8 mouse cellular contexts compared by ENCODE assay signal in genomic region chr5:30930121-30930520, GRCm38 (mm10). TPM values are rescaled to one million over a fixed set of nuclear protein-coding genes. Genes with fewer than 3 reads are reported as not detected.
DNase-seq lines count a peak whose midpoint lies in the region; ATAC-seq and TF ChIP-seq lines count a peak whose summit lies in the region.

No protein-coding gene starts in this region.

- no peaks in the 10 kb centered on the region for H3K9me3 ChIP-seq in intestine, embryonic 14.5 days (ENCODE audit: control insufficient read depth, low read length)
- no peaks in the 10 kb centered on the region for H3K9me3 ChIP-seq in intestine, embryonic 15.5 days
- H3K9me3 ChIP-seq in MEL (replicated peaks; ENCODE audit: insufficient read depth, low read length): no peaks in the 10 kb centered on the region
- H3K9me3 ChIP-seq in lung, embryonic 15.5 days: no peaks in the 10 kb centered on the region

- H3K9ac ChIP-seq in intestine, embryonic 14.5 days (ENCODE audit: low read length): no peak overlapping the region
- H3K9ac ChIP-seq in intestine, embryonic 15.5 days: no peak overlapping the region
- H3K9ac ChIP-seq in MEL (ENCODE audit: control insufficient read depth, low read depth, low read length, poor library complexity, severe bottlenecking): no peak overlapping the region
- H3K9ac ChIP-seq in lung, embryonic 15.5 days: no peak overlapping the region

- no peak overlapping the region for H3K27ac ChIP-seq in intestine, embryonic 14.5 days (ENCODE audit: low read depth)
- no peak overlapping the region for H3K27ac ChIP-seq in intestine, embryonic 15.5 days
- H3K27ac ChIP-seq in MEL (ENCODE audit: control insufficient read depth, low read depth, low read length): no peak overlapping the region
- no peak overlapping the region for H3K27ac ChIP-seq in lung, embryonic 15.5 days
- no peak overlapping the region for H3K27ac ChIP-seq in small intestine, adult 2 months (ENCODE audit: insufficient read depth, low read depth, low read length)

- peak; percentile 70 to 84 (median 75) for TF ChIP-seq CTCF in MEL (IDR thresholded peaks at IDR 0.05 in 2 of 3, conservative IDR thresholded peaks at IDR 0.05 in 1 of 3; ENCODE audit: control insufficient read depth in 1 of 3, insufficient read depth in 1 of 3, low read depth in 2 of 3, low read length in 3 of 3, poor library complexity in 1 of 3, severe bottlenecking in 1 of 3)
- peak; percentile 49; the same call in 1 of the 2 replicates for TF ChIP-seq CTCF in small intestine, adult 2 months (IDR thresholded peaks at IDR 0.05; ENCODE audit: extremely low read depth, insufficient read length, insufficient replicate concordance, low read depth, low read length)

- 42% methylated on average over 4 of the region's 4 CpGs for WGBS in intestine, embryonic 14.5 days
- 37% methylated on average over 4 of the region's 4 CpGs for WGBS in intestine, embryonic 15.5 days
- WGBS in lung, embryonic 15.5 days: 29% methylated on average over 4 of the region's 4 CpGs
- WGBS in small intestine, adult 2 months: 23% methylated on average over 4 of the region's 4 CpGs

- no peak for TF ChIP-seq EP300 in MEL (IDR thresholded peaks at IDR 0.05; ENCODE audit: low read depth in 1 of 2, low read length in 2 of 2)

- DNase-seq in intestine, embryonic 14.5 days (ENCODE audit: low spot score): peak; percentile 80
- peak; percentile 69 for DNase-seq in MEL (ENCODE audit: low read depth, low spot score)
- DNase-seq in cerebellum, postnatal 14 days: peak; percentile 90 to 93
- DNase-seq in gastrocnemius, postnatal 25 days: peak; percentile 56
- peak; percentile 85 to 87 for DNase-seq in kidney, postnatal 4 days

- H3K4me2 ChIP-seq in intestine, embryonic 14.5 days (ENCODE audit: low read length): no peak overlapping the region
- no peak overlapping the region for H3K4me2 ChIP-seq in intestine, embryonic 15.5 days (replicated peaks)
- H3K4me2 ChIP-seq in lung, embryonic 15.5 days: no peak overlapping the region

- no peaks in the 10 kb centered on the region for H3K4me1 ChIP-seq in intestine, embryonic 14.5 days (replicated peaks; ENCODE audit: control insufficient read depth, insufficient read depth, low read length)
- H3K4me1 ChIP-seq in intestine, embryonic 15.5 days (replicated peaks): 0 out of 2 replicates have a peak, but pooled peaks cover 3% of the 10 kb centered on the region
- H3K4me1 ChIP-seq in MEL (ENCODE audit: control insufficient read depth in 1 of 2, insufficient read depth in 2 of 2, low read length in 2 of 2): no peaks in the 10 kb centered on the region
- H3K4me1 ChIP-seq in lung, embryonic 15.5 days: no peaks in the 10 kb centered on the region
- peaks cover 23% of the 10 kb centered on the region for H3K4me1 ChIP-seq in small intestine, adult 2 months (ENCODE audit: control insufficient read depth, insufficient read depth, insufficient read length, low read length)

- peak; percentile 74 for TF ChIP-seq RAD21 in MEL (IDR thresholded peaks at IDR 0.05; ENCODE audit: low read depth, low read length)

- 0 out of 2 replicates have a peak, but pooled peaks cover 3% of the 10 kb centered on the region for H3K36me3 ChIP-seq in intestine, embryonic 14.5 days (ENCODE audit: control insufficient read depth, insufficient read depth, low read length)
- H3K36me3 ChIP-seq in intestine, embryonic 15.5 days: no peaks in the 10 kb centered on the region
- no peaks in the 10 kb centered on the region for H3K36me3 ChIP-seq in MEL (ENCODE audit: control insufficient read depth in 1 of 2, insufficient read depth in 2 of 2, low read length in 2 of 2)
- no peaks in the 10 kb centered on the region for H3K36me3 ChIP-seq in lung, embryonic 15.5 days
- peaks cover 32% of the 10 kb centered on the region for H3K36me3 ChIP-seq in small intestine, adult 2 months (ENCODE audit: control insufficient read depth, insufficient read depth, low read length)

- no peak overlapping the region for H3K4me3 ChIP-seq in intestine, embryonic 14.5 days (ENCODE audit: low read depth, low read length)
- no peak overlapping the region for H3K4me3 ChIP-seq in intestine, embryonic 15.5 days (replicated peaks)
- no peak overlapping the region for H3K4me3 ChIP-seq in MEL (ENCODE audit: control insufficient read depth in 1 of 2, insufficient read depth in 1 of 2, low read depth in 2 of 2, low read length in 2 of 2)
- no peak overlapping the region for H3K4me3 ChIP-seq in lung, embryonic 15.5 days
- H3K4me3 ChIP-seq in small intestine, adult 2 months (ENCODE audit: low read depth, low read length): no peak overlapping the region

- no peak for TF ChIP-seq POLR2A in MEL (IDR thresholded peaks at IDR 0.05; ENCODE audit: control insufficient read depth in 1 of 2, insufficient read depth in 1 of 2, low read depth in 1 of 2, low read length in 2 of 2, poor library complexity in 1 of 2)
- TF ChIP-seq POLR2A in small intestine, adult 2 months (IDR thresholded peaks at IDR 0.05; ENCODE audit: low read depth, low read length): no peak

- no peaks in the 10 kb centered on the region for H3K79me2 ChIP-seq in MEL (ENCODE audit: control insufficient read depth, insufficient read depth, low read length, poor library complexity)

- H3K27me3 ChIP-seq in intestine, embryonic 14.5 days (replicated peaks; ENCODE audit: control insufficient read depth, insufficient read depth, low read length): no peaks in the 10 kb centered on the region
- no peaks in the 10 kb centered on the region for H3K27me3 ChIP-seq in intestine, embryonic 15.5 days (replicated peaks)
- no peaks in the 10 kb centered on the region for H3K27me3 ChIP-seq in MEL (ENCODE audit: control insufficient read depth in 1 of 2, insufficient read depth in 2 of 2, low read length in 2 of 2)
- no peaks in the 10 kb centered on the region for H3K27me3 ChIP-seq in lung, embryonic 15.5 days
- H3K27me3 ChIP-seq in small intestine, adult 2 months (ENCODE audit: control insufficient read depth, insufficient read depth, low read length): no peaks in the 10 kb centered on the region

- ATAC-seq in intestine, embryonic 14.5 days (replicated peaks; ENCODE audit: low FRiP score, low TSS enrichment, low read depth): no peak
- ATAC-seq in intestine, embryonic 15.5 days: no peak; the same call in 1 of the 2 replicates
- 0 out of 2 replicates have a peak, but pooled peaks have one; percentile 31 for ATAC-seq in lung, embryonic 15.5 days (ENCODE audit: borderline replicate concordance, extremely low read depth, low FRiP score, low TSS enrichment)

RNA-seq across cellular contexts. Expression of gene Khk, which starts 8.9 kb away (rescaled TPM):
- polyA plus RNA-seq in intestine, embryonic 14.5 days (2014; fragmentation: Nextera tagmentation; extraction: Ambion mirVana): 21.6 and 21.9 TPM in 2 replicates
- 23.3 and 26.9 TPM in 2 replicates for polyA plus RNA-seq in intestine, embryonic 15.5 days (2015; fragmentation: Nextera tagmentation; extraction: Ambion mirVana)
- total RNA-seq in MEL (2012; rRNA removed): 268 and 308 TPM in 2 replicates
- polyA plus RNA-seq in MEL (2012; ENCODE audit: insufficient read depth in 1 of 2, insufficient read length in 2 of 2, low read depth in 1 of 2, low replicate concordance in 2 of 2, missing spikeins in 1 of 2): 100 to 1,000 TPM in 1 of 2 experiments, not detected in 1; 461 TPM
- total RNA-seq in gastrocnemius, postnatal 25 days (2021): 10 to 100 TPM; 25.2 to 34.5 TPM
- polyA plus RNA-seq in lung, embryonic 15.5 days (2015; fragmentation: Nextera tagmentation; extraction: Ambion mirVana): 11.8 and 14.6 TPM in 2 replicates
- 285 and 579 TPM in 2 replicates for polyA plus RNA-seq in small intestine, adult 2 months (2012; rRNA removed)

RNA-seq across cellular contexts. Expression of gene Cgref1, which starts 15.3 kb away (rescaled TPM):
- 10.3 and 14.2 TPM in 2 replicates for polyA plus RNA-seq in intestine, embryonic 14.5 days (2014; fragmentation: Nextera tagmentation; extraction: Ambion mirVana)
- 36.1 and 42.8 TPM in 2 replicates for polyA plus RNA-seq in intestine, embryonic 15.5 days (2015; fragmentation: Nextera tagmentation; extraction: Ambion mirVana)
- total RNA-seq in MEL (2012; rRNA removed): not detected in 2 replicates
- polyA plus RNA-seq in MEL (2012; ENCODE audit: insufficient read depth in 1 of 2, insufficient read length in 2 of 2, low read depth in 1 of 2, low replicate concordance in 2 of 2, missing spikeins in 1 of 2): 1 to 10 TPM in 1 of 2 experiments, not detected in 1; 1.4 TPM
- total RNA-seq in gastrocnemius, postnatal 25 days (2021): 1 to 10 TPM; 3.4 to 4.3 TPM
- 2.3 and 2.4 TPM in 2 replicates for polyA plus RNA-seq in lung, embryonic 15.5 days (2015; fragmentation: Nextera tagmentation; extraction: Ambion mirVana)
- polyA plus RNA-seq in small intestine, adult 2 months (2012; rRNA removed): 219 and 481 TPM in 2 replicates

RNA-seq across cellular contexts. Expression of gene Emilin1, which starts 16.9 kb away (rescaled TPM):
- polyA plus RNA-seq in intestine, embryonic 14.5 days (2014; fragmentation: Nextera tagmentation; extraction: Ambion mirVana): 187 and 209 TPM in 2 replicates
- 183 and 190 TPM in 2 replicates for polyA plus RNA-seq in intestine, embryonic 15.5 days (2015; fragmentation: Nextera tagmentation; extraction: Ambion mirVana)
- 1.3 and 1.5 TPM in 2 replicates for total RNA-seq in MEL (2012; rRNA removed)
- polyA plus RNA-seq in MEL (2012; ENCODE audit: insufficient read depth in 1 of 2, insufficient read length in 2 of 2, low read depth in 1 of 2, low replicate concordance in 2 of 2, missing spikeins in 1 of 2): 1 to 10 TPM in 1 of 2 experiments, not detected in 1; 2.0 TPM
- 10 to 100 TPM in 1 of 2 experiments, 1 to 10 TPM in 1; 9.3 to 10.9 TPM for total RNA-seq in gastrocnemius, postnatal 25 days (2021)
- 228 and 233 TPM in 2 replicates for polyA plus RNA-seq in lung, embryonic 15.5 days (2015; fragmentation: Nextera tagmentation; extraction: Ambion mirVana)
- polyA plus RNA-seq in small intestine, adult 2 months (2012; rRNA removed): 51.8 and 81.9 TPM in 2 replicates

RNA-seq across cellular contexts. Expression of gene Ost4, which starts 22.5 kb away (rescaled TPM):
- 482 and 490 TPM in 2 replicates for polyA plus RNA-seq in intestine, embryonic 14.5 days (2014; fragmentation: Nextera tagmentation; extraction: Ambion mirVana)
- 449 and 476 TPM in 2 replicates for polyA plus RNA-seq in intestine, embryonic 15.5 days (2015; fragmentation: Nextera tagmentation; extraction: Ambion mirVana)
- total RNA-seq in MEL (2012; rRNA removed): 296 and 321 TPM in 2 replicates
- polyA plus RNA-seq in MEL (2012; ENCODE audit: insufficient read depth in 1 of 2, insufficient read length in 2 of 2, low read depth in 1 of 2, low replicate concordance in 2 of 2, missing spikeins in 1 of 2): 100 to 1,000 TPM; 220 to 478 TPM
- 100 to 1,000 TPM; 103 to 117 TPM for total RNA-seq in gastrocnemius, postnatal 25 days (2021)
- 421 and 449 TPM in 2 replicates for polyA plus RNA-seq in lung, embryonic 15.5 days (2015; fragmentation: Nextera tagmentation; extraction: Ambion mirVana)
- 161 and 211 TPM in 2 replicates for polyA plus RNA-seq in small intestine, adult 2 months (2012; rRNA removed)

RNA-seq across cellular contexts. Expression of gene Preb, which starts 30.0 kb away (rescaled TPM):
- polyA plus RNA-seq in intestine, embryonic 14.5 days (2014; fragmentation: Nextera tagmentation; extraction: Ambion mirVana): 110 and 119 TPM in 2 replicates
- 166 and 192 TPM in 2 replicates for polyA plus RNA-seq in intestine, embryonic 15.5 days (2015; fragmentation: Nextera tagmentation; extraction: Ambion mirVana)
- total RNA-seq in MEL (2012; rRNA removed): 141 and 143 TPM in 2 replicates
- polyA plus RNA-seq in MEL (2012; ENCODE audit: insufficient read depth in 1 of 2, insufficient read length in 2 of 2, low read depth in 1 of 2, low replicate concordance in 2 of 2, missing spikeins in 1 of 2): 100 to 1,000 TPM in 1 of 2 experiments, not detected in 1; 247 TPM
- 10 to 100 TPM; 69.8 to 81.6 TPM for total RNA-seq in gastrocnemius, postnatal 25 days (2021)
- polyA plus RNA-seq in lung, embryonic 15.5 days (2015; fragmentation: Nextera tagmentation; extraction: Ambion mirVana): 135 TPM in 2 replicates
- polyA plus RNA-seq in small intestine, adult 2 months (2012; rRNA removed): 249 and 335 TPM in 2 replicates

Comparison
In these comparisons a context has a peak if more than half of its experiments do, and no peak if none do; other contexts are left out.
1. RNA of gene Emilin1, which starts 16.9 kb away (polyA plus RNA-seq): 228 to 233 TPM in lung, embryonic 15.5 days, 187 to 209 TPM in intestine, embryonic 14.5 days, 183 to 190 TPM in intestine, embryonic 15.5 days and 51.8 to 81.9 TPM in small intestine, adult 2 months; 2.0 TPM in MEL; every median in the first group is over 10 times any median in the second.
2. Peak in every context shown above with its lines, with median percentiles within 50 percentile points of each other: DNase-seq.